Mouse (Mus musculus) telencephalon, adult 2 months (tissue): ENCODE measurements around the gene Pcnx2.

Experiments
- DNase-seq: peaks from one replicate; pipeline ENCODE4 v3.0.0-alpha.2; 2011; ENCODE audit warnings: low read depth, low spot score

The Pcnx2 gene

GRCm38 (mm10) chr8:125822065-125822464, 76.1 kb downstream of the Pcnx2 start:
- DNase-seq: no peak

GRCm38 (mm10) chr8:125819797-125820196, 78.3 kb downstream of the Pcnx2 start:
- DNase-seq: peak; percentile 81

GRCm38 (mm10) chr8:125818796-125819195, 79.3 kb downstream of the Pcnx2 start:
- no peak for DNase-seq

GRCm38 (mm10) chr8:125816742-125817141, 81.4 kb downstream of the Pcnx2 start:
- DNase-seq: no peak

GRCm38 (mm10) chr8:125808826-125809225, 89.3 kb downstream of the Pcnx2 start:
- DNase-seq: peak; percentile 94

- no peak for DNase-seq
Observed at GRCm38 (mm10) chr8:125807905-125808310, 90.2 kb downstream of the Pcnx2 start.

- peak; percentile 50 for DNase-seq
Observed at GRCm38 (mm10) chr8:125806459-125806858, 91.7 kb downstream of the Pcnx2 start.

GRCm38 (mm10) chr8:125796970-125797369, 101.1 kb downstream of the Pcnx2 start:
- no peak for DNase-seq

- no peak for DNase-seq
Observed at GRCm38 (mm10) chr8:125795341-125795740, 102.8 kb downstream of the Pcnx2 start.

GRCm38 (mm10) chr8:125792816-125793455, 105.2 kb downstream of the Pcnx2 start:
- no peak for DNase-seq

- DNase-seq: no peak
Observed at GRCm38 (mm10) chr8:125786886-125787285, 111.2 kb downstream of the Pcnx2 start.

GRCm38 (mm10) chr8:125782161-125782560, 116.0 kb downstream of the Pcnx2 start:
- DNase-seq: no peak

- DNase-seq: no peak
Observed at GRCm38 (mm10) chr8:125779656-125780055, 118.5 kb downstream of the Pcnx2 start.

- DNase-seq: no peak
Observed at GRCm38 (mm10) chr8:125778919-125779318, 119.2 kb downstream of the Pcnx2 start.

GRCm38 (mm10) chr8:125777478-125778164, 120.5 kb downstream of the Pcnx2 start:
- no peak for DNase-seq

GRCm38 (mm10) chr8:125776800-125777199, 121.3 kb downstream of the Pcnx2 start:
- no peak for DNase-seq

GRCm38 (mm10) chr8:125776314-125776713, 121.8 kb downstream of the Pcnx2 start:
- DNase-seq: no peak

- DNase-seq: no peak
Observed at GRCm38 (mm10) chr8:125775031-125775430, 123.1 kb downstream of the Pcnx2 start.

GRCm38 (mm10) chr8:125773281-125773803, 124.8 kb downstream of the Pcnx2 start:
- no peak for DNase-seq

- no peak for DNase-seq
Observed at GRCm38 (mm10) chr8:125772300-125772699, 125.8 kb downstream of the Pcnx2 start.

GRCm38 (mm10) chr8:125768079-125768478, 130.0 kb downstream of the Pcnx2 start:
- DNase-seq: no peak

GRCm38 (mm10) chr8:125763066-125763786, 134.9 kb downstream of the Pcnx2 start:
- no peak for DNase-seq
